Mouse (Mus musculus) retina, embryonic 14.5 days (tissue): Measurements from ENCODE around the gene Diras1.
"Not testable (repeated sequence)": the region's sequence is repeated elsewhere in the genome, so short reads cannot be mapped to it uniquely, and the experiment has no call there.

Experiments used
- DNase-seq: peaks from one replicate; pipeline ENCODE4 v3.0.0-alpha.2; 2015; ENCODE audit warnings: low spot score

Gene Diras1

GRCm38 (mm10) chr10:80998021-80998420, 27.4 kb downstream of the Diras1 start:
- no peak for DNase-seq

GRCm38 (mm10) chr10:80997332-80997731, 28.1 kb downstream of the Diras1 start:
- no peak for DNase-seq

GRCm38 (mm10) chr10:80996501-80996900, 29.0 kb downstream of the Diras1 start:
- no peak for DNase-seq

GRCm38 (mm10) chr10:80995091-80995632, 30.3 kb downstream of the Diras1 start:
- DNase-seq, result peak; percentile 91

- no peak for DNase-seq
Measured at GRCm38 (mm10) chr10:80994621-80995020, 30.8 kb downstream of the Diras1 start.

GRCm38 (mm10) chr10:80993276-80993675, 32.2 kb downstream of the Diras1 start:
- no peak for DNase-seq

- no peak for DNase-seq
Measured at GRCm38 (mm10) chr10:80991945-80992344, 33.5 kb downstream of the Diras1 start.

- no peak for DNase-seq
Measured at GRCm38 (mm10) chr10:80991007-80991406, 34.5 kb downstream of the Diras1 start.

- DNase-seq, result no peak
Measured at GRCm38 (mm10) chr10:80990406-80990805, 35.1 kb downstream of the Diras1 start.

- DNase-seq, result not testable (repeated sequence)
Measured at GRCm38 (mm10) chr10:80989854-80990253, 35.6 kb downstream of the Diras1 start.

GRCm38 (mm10) chr10:80989446-80989845, 36.0 kb downstream of the Diras1 start:
- DNase-seq, result no peak

- peak; percentile 95 for DNase-seq
Measured at GRCm38 (mm10) chr10:80987709-80988441, 37.6 kb downstream of the Diras1 start.

- DNase-seq, result no peak
Measured at GRCm38 (mm10) chr10:80986754-80987153, 38.7 kb downstream of the Diras1 start.

GRCm38 (mm10) chr10:80985970-80986701, 39.3 kb downstream of the Diras1 start:
- DNase-seq, result no peak

- no peak for DNase-seq
Measured at GRCm38 (mm10) chr10:80985241-80985969, 40.1 kb downstream of the Diras1 start.

- no peak for DNase-seq
Measured at GRCm38 (mm10) chr10:80984223-80984622, 41.2 kb downstream of the Diras1 start.

- DNase-seq, result no peak
Measured at GRCm38 (mm10) chr10:80982381-80982780, 43.1 kb downstream of the Diras1 start.

- no peak for DNase-seq
Measured at GRCm38 (mm10) chr10:80981564-80982112, 43.8 kb downstream of the Diras1 start.

- no peak for DNase-seq
Measured at GRCm38 (mm10) chr10:80975478-80975877, 50.0 kb downstream of the Diras1 start.

GRCm38 (mm10) chr10:80973722-80974121, 51.7 kb downstream of the Diras1 start:
- no peak for DNase-seq

- DNase-seq, result no peak
Measured at GRCm38 (mm10) chr10:80972071-80972987, 53.1 kb downstream of the Diras1 start.
